Mouse (Mus musculus) limb, embryonic 13.5 days (tissue): ENCODE results near the gene Casq1. TPM values are rescaled to one million over a fixed set of nuclear protein-coding genes. Genes with fewer than 3 reads are reported as not detected.
A peak's percentile ranks its signal among the peaks of the same experiment; 100 is the strongest.
"Not testable (repeated sequence)": the region's sequence is repeated elsewhere in the genome, so short reads cannot be mapped to it uniquely, and the experiment has no call there.

Experiments
- ATAC-seq: fragments of 200-750 bp; cut with Nextera tagmentation; 2 replicates; pipeline ENCODE4 v1.8.0; 2017; ENCODE audit warnings: low read depth, moderate number of reproducible peaks, moderate TSS enrichment; ENCODE audit not compliant: low FRiP score
- H3K27ac ChIP-seq: fragments of 300-500 bp; sonication (generic); 2 replicates; pipeline ENCODE4 v1.5.1; 2015; ENCODE audit warnings: inconsistent platforms, mild to moderate bottlenecking, moderate library complexity
- H3K27me3 ChIP-seq: fragments of 300-500 bp; sonication (generic); 2 replicates; pipeline ENCODE4 v1.6.1; 2015; ENCODE audit warnings: mild to moderate bottlenecking, inconsistent platforms
- H3K36me3 ChIP-seq: fragments of 300-500 bp; sonication (generic); 2 replicates; pipeline ENCODE4 v1.6.1; 2015; ENCODE audit warnings: inconsistent platforms, mild to moderate bottlenecking, moderate library complexity
- H3K4me1 ChIP-seq: fragments of 300-500 bp; sonication (generic); 2 replicates; pipeline ENCODE4 v1.6.1; 2015; ENCODE audit warnings: inconsistent platforms
- H3K4me2 ChIP-seq: fragments of 300-500 bp; sonication (generic); replicated peaks from 2 replicates; pipeline ENCODE4 v1.6.1; 2015; ENCODE audit warnings: inconsistent platforms, mild to moderate bottlenecking, moderate library complexity
- H3K4me3 ChIP-seq: fragments of 300-500 bp; sonication (generic); 2 replicates; pipeline ENCODE4 v1.5.1; 2015; ENCODE audit warnings: moderate library complexity, mild to moderate bottlenecking, inconsistent platforms
- H3K9ac ChIP-seq: fragments of 300-500 bp; sonication (generic); 2 replicates; pipeline ENCODE4 v1.6.1; 2015; ENCODE audit warnings: mild to moderate bottlenecking, inconsistent platforms
- H3K9me3 ChIP-seq: fragments of 300-500 bp; sonication (generic); 2 replicates; pipeline ENCODE4 v1.6.1; 2016; ENCODE audit warnings: inconsistent platforms
- WGBS: fragments of 180-500 bp; shearing (Covaris S2); methylation state at CpG from one replicate; pipeline ENCODE4 v1.1.7; 2015; 5-methylcytosine and 5-hydroxymethylcytosine counted together
- polyA plus RNA-seq: library from polyadenylated mRNA; unstranded; fragments of >200 nt; fragmentation: Nextera tagmentation; extraction: Ambion mirVana; gene quantifications from 2 replicates; pipeline ENCODE4 v1.2.1, GENCODE M21; 2015

Gene Casq1
- polyA plus RNA-seq, result 6.5 and 8.1 TPM in 2 replicates

DNA sequence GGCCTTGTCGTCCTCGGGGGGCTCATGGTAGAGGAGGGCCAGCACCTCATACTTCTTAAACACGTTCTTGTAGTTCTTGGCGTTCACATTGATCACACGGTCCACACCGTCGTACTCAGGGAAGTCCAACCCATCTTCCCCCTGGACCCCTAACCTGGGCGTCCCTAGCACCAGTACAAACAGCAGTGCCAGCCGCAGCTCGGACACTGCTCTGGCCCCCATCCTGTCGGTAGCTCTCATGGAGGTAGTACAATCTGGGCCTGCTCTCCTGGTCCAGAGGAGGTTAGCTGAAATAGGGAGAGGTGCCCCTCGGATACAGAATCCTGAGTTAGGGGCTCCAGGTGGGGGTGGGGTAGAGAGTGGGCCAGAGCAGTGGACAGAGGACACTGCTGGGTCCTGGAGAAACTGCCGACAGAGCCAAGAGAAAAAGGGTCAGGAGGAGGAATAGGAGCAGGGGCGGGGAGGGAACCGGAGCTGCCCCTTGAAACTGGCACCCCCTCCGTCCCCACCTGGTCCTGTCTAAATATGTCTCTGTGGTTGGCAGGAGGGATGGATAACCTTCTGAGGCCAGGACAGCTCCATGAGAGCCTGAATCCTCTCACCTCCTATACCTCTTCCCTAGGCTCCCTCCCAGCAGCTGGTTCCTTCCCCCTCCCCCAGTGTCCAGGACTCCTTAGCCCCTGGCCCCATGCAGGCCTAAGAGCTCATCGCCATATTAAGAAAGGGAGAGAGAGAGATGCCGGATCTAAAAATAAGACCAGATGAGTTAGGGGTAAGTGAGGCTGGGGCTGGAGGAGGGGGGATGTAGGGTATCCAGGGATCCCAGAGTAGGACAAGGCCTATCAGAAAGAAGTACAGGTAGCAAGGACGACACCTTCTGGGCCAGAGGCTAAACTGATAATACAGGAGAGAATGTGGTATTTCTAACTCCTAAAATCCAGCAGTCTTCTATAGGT lies at the start of gene Casq1:
Casq1 (minus strand) TSS at position 418 of the 956 bp plus-strand sequence.
- Histone ChIP-seq H3K27me3 (no peaks in the 10 kb centered on the region), H3K36me3 (no peaks in the 10 kb centered on the region), H3K4me1 (peaks cover 60% of the 10 kb centered on the region), H3K9me3 (no peaks in the 10 kb centered on the region), H3K4me2 (peak within 1 kb of the TSS; percentile 28; the same call in 1 of the 2 replicates), H3K27ac (peak within 1 kb of the TSS; percentile 98), H3K9ac (peak within 1 kb of the TSS; percentile 19; the same call in 1 of the 2 replicates), H3K4me3 (no peak within 1 kb of the TSS)
- 81% methylated on average over 19 of the region's 19 CpGs for WGBS
- 0 out of 2 replicates have a peak, but pooled peaks have one; percentile 6 for ATAC-seq

DNA sequence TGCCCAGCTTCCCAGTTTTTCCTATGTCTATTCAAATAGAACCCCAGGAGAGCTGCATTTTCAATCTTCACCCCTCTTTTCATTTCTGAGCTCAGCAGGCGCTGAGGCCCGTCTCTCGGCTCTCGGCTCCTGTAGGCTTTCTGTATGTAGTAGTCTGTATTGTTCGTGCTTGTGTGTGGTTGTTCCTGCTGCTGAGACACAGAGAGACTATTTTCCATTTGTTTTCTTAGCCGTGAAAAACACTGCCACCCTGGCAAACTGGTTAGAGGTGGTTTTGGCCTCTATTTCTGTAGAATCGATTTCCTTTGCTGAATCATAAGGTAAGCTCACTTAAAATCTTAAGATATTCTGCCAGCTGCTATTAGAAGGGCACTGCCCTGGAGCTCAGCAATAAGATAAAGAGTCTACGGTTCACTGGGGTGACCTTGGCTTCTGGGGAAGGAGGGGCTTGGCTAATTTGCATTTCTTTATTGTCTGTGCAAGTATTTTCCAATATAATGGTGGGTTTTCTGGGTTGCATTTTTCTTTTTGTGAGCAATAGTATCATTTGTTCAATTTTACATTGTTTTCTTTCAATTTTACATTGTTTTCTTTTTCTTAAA lies 41.9 kb upstream of the Casq1 start, which contains the start of gene Igsf8:
Igsf8 (plus strand) TSS at position 165 of the 602 bp plus-strand sequence.
- H3K9ac ChIP-seq, result no peak within 1 kb of the TSS
- H3K4me3 ChIP-seq, result no peak within 1 kb of the TSS
- H3K9me3 ChIP-seq, result no peaks in the 10 kb centered on the region
- H3K27me3 ChIP-seq, result no peaks in the 10 kb centered on the region
- H3K36me3 ChIP-seq, result no peaks in the 10 kb centered on the region
- no peak within 1 kb of the TSS for H3K4me2 ChIP-seq
- H3K4me1 ChIP-seq, result no peaks in the 10 kb centered on the region
- 73% methylated on average over 8 of the region's 8 CpGs for WGBS
- ATAC-seq, result no peak
- H3K27ac ChIP-seq, result no peak within 1 kb of the TSS

- Histone ChIP-seq H3K27ac (no peak within 1 kb of the TSS), H3K9ac (no peak within 1 kb of the TSS), H3K36me3 (no peaks in the 10 kb centered on the region), H3K4me3 (no peak within 1 kb of the TSS), H3K27me3 (no peaks in the 10 kb centered on the region), H3K9me3 (no peaks in the 10 kb centered on the region), H3K4me2 (no peak within 1 kb of the TSS), H3K4me1 (no peaks in the 10 kb centered on the region)
- no peak for ATAC-seq
- 87% methylated on average over 6 of the region's 6 CpGs for WGBS
Observed at GRCm38 (mm10) chr1:172258314-172258713, 38.6 kb upstream of the Casq1 start, which contains the start of gene Atp1a4. Gene Atp1a4 (minus strand): TSS chr1:172258414.

GRCm38 (mm10) chr1:172247679-172248078 lies 28.0 kb upstream of the Casq1 start:
- peak; percentile 76 for ATAC-seq
- H3K9me3 ChIP-seq, result no peaks in the 10 kb centered on the region
- H3K9ac ChIP-seq, result no peak overlapping the region
- H3K4me2 ChIP-seq, result no peak overlapping the region
- peaks cover 33% of the 10 kb centered on the region for H3K27me3 ChIP-seq
- H3K27ac ChIP-seq, result no peak overlapping the region
- WGBS, result 43% methylated on average over 2 of the region's 2 CpGs
- no peak overlapping the region for H3K4me3 ChIP-seq
- no peaks in the 10 kb centered on the region for H3K36me3 ChIP-seq
- 0 out of 2 replicates have a peak, but pooled peaks cover 10% of the 10 kb centered on the region for H3K4me1 ChIP-seq

GRCm38 (mm10) chr1:172247216-172247615 lies 27.5 kb upstream of the Casq1 start:
- H3K27me3 ChIP-seq, result peaks cover 33% of the 10 kb centered on the region
- no peak overlapping the region for H3K27ac ChIP-seq
- no peaks in the 10 kb centered on the region for H3K36me3 ChIP-seq
- 65% methylated on average over 4 of the region's 4 CpGs for WGBS
- H3K4me2 ChIP-seq, result no peak overlapping the region
- ATAC-seq, result no peak
- no peaks in the 10 kb centered on the region for H3K9me3 ChIP-seq
- H3K4me1 ChIP-seq, result 0 out of 2 replicates have a peak, but pooled peaks cover 10% of the 10 kb centered on the region
- no peak overlapping the region for H3K4me3 ChIP-seq
- no peak overlapping the region for H3K9ac ChIP-seq

GRCm38 (mm10) chr1:172244645-172245044 lies 25.0 kb upstream of the Casq1 start:
- Histone ChIP-seq H3K27me3 (peaks cover 33% of the 10 kb centered on the region), H3K4me2 (peak overlapping the region; percentile 43), H3K4me1 (0 out of 2 replicates have a peak, but pooled peaks cover 10% of the 10 kb centered on the region)
- H3K9me3 ChIP-seq, H3K36me3 ChIP-seq, ATAC-seq, H3K4me3 ChIP-seq, H3K9ac ChIP-seq, H3K27ac ChIP-seq: not testable (repeated sequence)
- 35% methylated on average over 23 of the region's 23 CpGs for WGBS

GRCm38 (mm10) chr1:172243547-172244205 lies 24.0 kb upstream of the Casq1 start:
- H3K4me3 ChIP-seq, result no peak overlapping the region; the same call in 1 of the 2 replicates

GRCm38 (mm10) chr1:172242401-172242800 lies 22.7 kb upstream of the Casq1 start:
- peak overlapping the region; percentile 15; the same call in 1 of the 2 replicates for H3K27ac ChIP-seq
- 48% methylated on average over 2 of the region's 2 CpGs for WGBS
- H3K27me3 ChIP-seq, result peaks cover 33% of the 10 kb centered on the region
- ATAC-seq, result peak; percentile 41; the same call in 1 of the 2 replicates
- no peak overlapping the region for H3K9ac ChIP-seq
- H3K4me1 ChIP-seq, result 0 out of 2 replicates have a peak, but pooled peaks cover 10% of the 10 kb centered on the region
- no peak overlapping the region for H3K4me3 ChIP-seq
- H3K36me3 ChIP-seq, result no peaks in the 10 kb centered on the region
- H3K4me2 ChIP-seq, result no peak overlapping the region
- no peaks in the 10 kb centered on the region for H3K9me3 ChIP-seq

More at GRCm38 (mm10) chr1:172243547-172244205, 24.0 kb upstream of the Casq1 start:
- H3K27ac ChIP-seq, result no peak overlapping the region
- H3K9me3 ChIP-seq, result no peaks in the 10 kb centered on the region
- peak overlapping the region; percentile 43 for H3K4me2 ChIP-seq
- no peaks in the 10 kb centered on the region for H3K36me3 ChIP-seq
- no peak for ATAC-seq
- WGBS, result 26% methylated on average over 16 of the region's 16 CpGs
- no peak overlapping the region for H3K9ac ChIP-seq
- peaks cover 33% of the 10 kb centered on the region for H3K27me3 ChIP-seq
- 0 out of 2 replicates have a peak, but pooled peaks cover 10% of the 10 kb centered on the region for H3K4me1 ChIP-seq

- Histone ChIP-seq H3K4me1 (0 out of 2 replicates have a peak, but pooled peaks cover 10% of the 10 kb centered on the region), H3K4me2 (no peak overlapping the region), H3K9me3 (no peaks in the 10 kb centered on the region), H3K27me3 (peaks cover 31% of the 10 kb centered on the region), H3K9ac (no peak overlapping the region), H3K4me3 (no peak overlapping the region), H3K27ac (no peak overlapping the region), H3K36me3 (no peaks in the 10 kb centered on the region)
- WGBS, result 61% methylated on average over 6 of the region's 6 CpGs
- no peak for ATAC-seq
Observed at GRCm38 (mm10) chr1:172240945-172241708, 21.5 kb upstream of the Casq1 start.

GRCm38 (mm10) chr1:172229215-172229614 lies 9.5 kb upstream of the Casq1 start:
- H3K4me1 ChIP-seq, result no peaks in the 10 kb centered on the region
- H3K27me3 ChIP-seq, result no peaks in the 10 kb centered on the region
- no peak overlapping the region for H3K4me3 ChIP-seq
- WGBS, result 79% methylated on average over 1 of the region's 1 CpGs
- ATAC-seq, result no peak
- no peak overlapping the region for H3K27ac ChIP-seq
- H3K9ac ChIP-seq, result no peak overlapping the region
- no peaks in the 10 kb centered on the region for H3K9me3 ChIP-seq
- no peak overlapping the region for H3K4me2 ChIP-seq
- H3K36me3 ChIP-seq, result no peaks in the 10 kb centered on the region

GRCm38 (mm10) chr1:172228209-172228608 lies 8.5 kb upstream of the Casq1 start:
- Histone ChIP-seq H3K9me3 (no peaks in the 10 kb centered on the region), H3K4me2 (no peak overlapping the region), H3K27ac (no peak overlapping the region), H3K4me1 (no peaks in the 10 kb centered on the region), H3K27me3 (no peaks in the 10 kb centered on the region), H3K9ac (no peak overlapping the region), H3K36me3 (no peaks in the 10 kb centered on the region), H3K4me3 (no peak overlapping the region)
- no peak for ATAC-seq
- WGBS, result 83% methylated on average over 2 of the region's 2 CpGs
